Mouse (Mus musculus): ENCODE results near the gene Galr2.

DNA sequence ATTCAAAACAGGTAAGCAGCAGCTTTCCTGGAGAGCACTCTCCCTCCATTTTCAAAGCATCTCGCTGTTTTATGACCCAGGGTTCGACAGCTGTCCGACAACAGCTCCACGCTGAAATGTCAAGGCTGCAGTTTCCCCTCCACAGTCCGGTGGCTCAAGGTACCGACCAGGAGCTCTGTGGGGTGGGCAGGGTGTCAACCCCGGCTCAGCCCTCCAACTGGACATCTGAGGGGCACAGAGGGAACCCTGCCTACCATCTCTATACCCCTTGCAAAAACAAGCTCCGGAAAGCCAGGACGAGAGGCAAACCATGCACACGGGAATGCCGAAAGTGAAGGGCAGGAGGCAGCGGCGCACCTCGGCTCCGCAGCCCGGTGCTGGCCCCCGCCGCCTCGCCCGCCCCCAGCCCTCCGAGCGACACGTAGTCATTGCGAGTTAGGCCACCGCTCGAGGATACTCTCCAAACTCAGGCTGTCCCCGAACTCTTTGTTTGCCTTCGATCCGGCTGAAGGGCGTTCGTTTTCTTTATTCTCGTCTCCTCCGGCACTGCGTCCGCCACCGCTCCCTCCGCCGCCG, 7.2 kb upstream of the Galr2 start:
- TF ChIP-seq CTCF (IDR thresholded peaks at IDR 0.05; ENCODE audit: extremely low read depth, insufficient read depth, low read length): no peak
- TF ChIP-seq POLR2A (IDR thresholded peaks at IDR 0.05; ENCODE audit: extremely low read depth, insufficient read depth, low read length): no peak
